Mouse (Mus musculus): ENCODE results near the gene Pik3ca. TPM values are rescaled to one million over a fixed set of nuclear protein-coding genes. Genes with fewer than 3 reads are reported as not detected.

Gene Pik3ca
- polyA plus RNA-seq, 1 experiment: 8.6 TPM

GRCm38 (mm10) chr3:32437297-32437696 lies 39.8 kb downstream of the Pik3ca start:
- H3K79me3 ChIP-seq (ENCODE audit: low read depth): peaks cover 19% of the 10 kb centered on the region
- peaks cover 48% of the 10 kb centered on the region for H3K36me3 ChIP-seq (ENCODE audit: control insufficient read depth, insufficient read depth)
- no peak overlapping the region for H3ac ChIP-seq (ENCODE audit: control insufficient read depth, insufficient read length, low read depth)
- peaks cover 38% of the 10 kb centered on the region for H3K79me2 ChIP-seq (ENCODE audit: control insufficient read depth, insufficient read depth)
- H3K4me3 ChIP-seq (ENCODE audit: insufficient read depth, poor library complexity, severe bottlenecking): no peak overlapping the region
- no peak for TF ChIP-seq FOSL1 (IDR thresholded peaks at IDR 0.05; ENCODE audit: insufficient read depth, low read length, poor library complexity, severe bottlenecking)
- no peak for TF ChIP-seq MAX (IDR thresholded peaks at IDR 0.05)
- TF ChIP-seq CTCF (IDR thresholded peaks at IDR 0.05; ENCODE audit: control insufficient read depth, insufficient read depth, insufficient read length): no peak
- no peak for TF ChIP-seq MYOG (IDR thresholded peaks at IDR 0.05; ENCODE audit: control insufficient read depth, extremely low read depth, insufficient read length)
- H3K27me3 ChIP-seq (ENCODE audit: control insufficient read depth, insufficient read depth, insufficient read length): no peaks in the 10 kb centered on the region

- H3K79me3 ChIP-seq (ENCODE audit: low read depth): peaks cover 19% of the 10 kb centered on the region
- H3ac ChIP-seq (ENCODE audit: control insufficient read depth, insufficient read length, low read depth): no peak overlapping the region
- H3K79me2 ChIP-seq (ENCODE audit: control insufficient read depth, insufficient read depth): peaks cover 33% of the 10 kb centered on the region
- H3K36me3 ChIP-seq (ENCODE audit: control insufficient read depth, insufficient read depth): peaks cover 50% of the 10 kb centered on the region
- TF ChIP-seq MYOD1 (IDR thresholded peaks at IDR 0.05; ENCODE audit: control insufficient read depth, insufficient read length, low read depth) (no peak), FOSL1 (IDR thresholded peaks at IDR 0.05; ENCODE audit: insufficient read depth, low read length, poor library complexity, severe bottlenecking) (no peak), CTCF (IDR thresholded peaks at IDR 0.05; ENCODE audit: control insufficient read depth, insufficient read depth, insufficient read length) (no peak), MAX (IDR thresholded peaks at IDR 0.05) (no peak), USF1 (IDR thresholded peaks at IDR 0.05; ENCODE audit: low read depth) (no peak)
- H3K27me3 ChIP-seq (ENCODE audit: control insufficient read depth, insufficient read depth, insufficient read length): no peaks in the 10 kb centered on the region
- no peak overlapping the region for H3K4me3 ChIP-seq (ENCODE audit: insufficient read depth, poor library complexity, severe bottlenecking)
These were observed 40.3 kb downstream of the Pik3ca start for GRCm38 (mm10) chr3:32437820-32438219.

DNA sequence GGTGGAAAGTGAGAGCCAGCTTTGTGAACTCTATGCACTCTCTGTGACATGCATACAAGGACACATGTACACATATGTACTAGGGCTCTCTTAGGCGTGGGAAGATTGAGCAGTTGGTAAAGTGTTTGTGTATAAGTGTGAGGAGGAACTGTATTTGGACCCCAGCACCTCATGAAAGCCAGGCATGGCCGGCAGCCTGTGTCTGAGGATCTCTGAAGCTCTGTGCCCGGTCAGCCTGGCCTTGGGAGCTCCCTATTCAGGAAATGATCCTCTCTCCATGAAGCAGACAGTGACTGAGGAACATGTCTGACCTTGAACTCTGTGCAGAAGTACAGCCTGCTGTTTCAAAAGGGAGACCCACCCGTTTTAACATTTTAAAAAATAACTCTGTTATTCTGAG lies 41.2 kb downstream of the Pik3ca start:
- H3K79me3 ChIP-seq (ENCODE audit: low read depth): peaks cover 13% of the 10 kb centered on the region
- peaks cover 24% of the 10 kb centered on the region for H3K79me2 ChIP-seq (ENCODE audit: control insufficient read depth, insufficient read depth)
- no peak for TF ChIP-seq MYOG (IDR thresholded peaks at IDR 0.05; ENCODE audit: control insufficient read depth, extremely low read depth, insufficient read length)
- TF ChIP-seq MYOD1 (IDR thresholded peaks at IDR 0.05; ENCODE audit: control insufficient read depth, insufficient read length, low read depth): no peak
- no peak for TF ChIP-seq USF1 (IDR thresholded peaks at IDR 0.05; ENCODE audit: low read depth)
- TF ChIP-seq CTCF (IDR thresholded peaks at IDR 0.05; ENCODE audit: control insufficient read depth, insufficient read depth, insufficient read length): no peak
- no peak for TF ChIP-seq CEBPB (IDR thresholded peaks at IDR 0.05; ENCODE audit: low read depth)
- TF ChIP-seq MAX (IDR thresholded peaks at IDR 0.05): no peak
- TF ChIP-seq FOSL1 (IDR thresholded peaks at IDR 0.05; ENCODE audit: insufficient read depth, low read length, poor library complexity, severe bottlenecking): no peak
- H3ac ChIP-seq (ENCODE audit: control insufficient read depth, insufficient read length, low read depth): no peak overlapping the region
- H3K27me3 ChIP-seq (ENCODE audit: control insufficient read depth, insufficient read depth, insufficient read length): no peaks in the 10 kb centered on the region
- H3K36me3 ChIP-seq (ENCODE audit: control insufficient read depth, insufficient read depth): peaks cover 55% of the 10 kb centered on the region
- no peak overlapping the region for H3K4me3 ChIP-seq (ENCODE audit: insufficient read depth, poor library complexity, severe bottlenecking)

GRCm38 (mm10) chr3:32441710-32442109 lies 44.2 kb downstream of the Pik3ca start:
- Histone ChIP-seq H3K27me3 (ENCODE audit: control insufficient read depth, insufficient read depth, insufficient read length) (no peaks in the 10 kb centered on the region), H3K4me3 (ENCODE audit: insufficient read depth, poor library complexity, severe bottlenecking) (no peak overlapping the region), H3K79me3 (ENCODE audit: low read depth) (no peaks in the 10 kb centered on the region), H3K36me3 (ENCODE audit: control insufficient read depth, insufficient read depth) (peaks cover 79% of the 10 kb centered on the region), H3K79me2 (ENCODE audit: control insufficient read depth, insufficient read depth) (no peaks in the 10 kb centered on the region), H3ac (ENCODE audit: control insufficient read depth, insufficient read length, low read depth) (no peak overlapping the region)
- TF ChIP-seq FOSL1 (IDR thresholded peaks at IDR 0.05; ENCODE audit: insufficient read depth, low read length, poor library complexity, severe bottlenecking): no peak
- TF ChIP-seq MYOG (IDR thresholded peaks at IDR 0.05; ENCODE audit: control insufficient read depth, extremely low read depth, insufficient read length): no peak
- no peak for TF ChIP-seq CEBPB (IDR thresholded peaks at IDR 0.05; ENCODE audit: low read depth)
- no peak for TF ChIP-seq MYOD1 (IDR thresholded peaks at IDR 0.05; ENCODE audit: control insufficient read depth, insufficient read length, low read depth)
- no peak for TF ChIP-seq USF1 (IDR thresholded peaks at IDR 0.05; ENCODE audit: low read depth)
- TF ChIP-seq MAX (IDR thresholded peaks at IDR 0.05): no peak
- TF ChIP-seq CTCF (IDR thresholded peaks at IDR 0.05; ENCODE audit: control insufficient read depth, insufficient read depth, insufficient read length): no peak

DNA sequence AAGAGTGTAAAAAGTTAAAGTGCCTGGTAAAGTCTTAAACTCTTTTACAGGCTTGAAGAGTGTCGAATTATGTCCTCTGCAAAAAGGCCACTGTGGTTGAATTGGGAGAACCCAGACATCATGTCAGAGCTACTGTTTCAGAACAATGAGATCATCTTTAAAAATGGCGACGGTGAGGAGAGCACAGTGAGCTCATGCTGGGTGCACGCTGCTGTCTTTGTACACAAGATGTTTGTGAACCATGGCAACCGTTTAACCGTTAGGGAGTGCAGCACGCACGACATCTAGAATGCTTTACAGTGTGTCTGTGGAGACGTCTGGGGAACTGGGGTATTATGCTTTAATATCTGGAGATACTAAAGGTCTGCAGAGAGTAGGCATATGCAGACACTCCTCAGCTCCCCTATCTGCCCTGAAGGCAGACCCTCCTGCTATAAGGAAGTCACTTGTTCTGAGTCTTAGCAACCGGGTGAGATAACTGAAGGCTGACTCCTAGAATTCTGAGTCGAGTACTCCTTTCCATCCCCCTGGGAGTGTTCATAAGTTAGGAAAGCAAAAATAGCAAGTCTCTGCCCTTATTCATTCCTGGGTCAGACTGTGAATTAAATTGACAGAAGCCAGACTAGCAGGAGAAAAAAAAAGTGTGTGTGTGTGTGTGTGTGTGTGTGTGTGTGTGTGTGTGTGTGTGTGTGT lies 57.0 kb downstream of the Pik3ca start:
- no peaks in the 10 kb centered on the region for H3K79me2 ChIP-seq (ENCODE audit: control insufficient read depth, insufficient read depth)
- TF ChIP-seq MYOD1 (IDR thresholded peaks at IDR 0.05; ENCODE audit: control insufficient read depth, insufficient read length, low read depth) (no peak), USF1 (IDR thresholded peaks at IDR 0.05; ENCODE audit: low read depth) (no peak), CEBPB (IDR thresholded peaks at IDR 0.05; ENCODE audit: low read depth) (no peak), MYOG (IDR thresholded peaks at IDR 0.05; ENCODE audit: control insufficient read depth, extremely low read depth, insufficient read length) (no peak), CTCF (IDR thresholded peaks at IDR 0.05; ENCODE audit: control insufficient read depth, insufficient read depth, insufficient read length) (no peak)
- H3K79me3 ChIP-seq (ENCODE audit: low read depth): no peaks in the 10 kb centered on the region
- no peaks in the 10 kb centered on the region for H3K27me3 ChIP-seq (ENCODE audit: control insufficient read depth, insufficient read depth, insufficient read length)
- H3ac ChIP-seq (ENCODE audit: control insufficient read depth, insufficient read length, low read depth): no peak overlapping the region
- H3K36me3 ChIP-seq (ENCODE audit: control insufficient read depth, insufficient read depth): peaks cover 48% of the 10 kb centered on the region
- H3K4me3 ChIP-seq (ENCODE audit: insufficient read depth, poor library complexity, severe bottlenecking): no peak overlapping the region

GRCm38 (mm10) chr3:32459777-32460176 lies 62.3 kb downstream of the Pik3ca start:
- Histone ChIP-seq H3K36me3 (ENCODE audit: control insufficient read depth, insufficient read depth) (peaks cover 62% of the 10 kb centered on the region), H3K27me3 (ENCODE audit: control insufficient read depth, insufficient read depth, insufficient read length) (no peaks in the 10 kb centered on the region), H3ac (ENCODE audit: control insufficient read depth, insufficient read length, low read depth) (no peak overlapping the region), H3K4me3 (ENCODE audit: insufficient read depth, poor library complexity, severe bottlenecking) (no peak overlapping the region), H3K79me2 (ENCODE audit: control insufficient read depth, insufficient read depth) (no peaks in the 10 kb centered on the region), H3K79me3 (ENCODE audit: low read depth) (no peaks in the 10 kb centered on the region)
- peak; percentile 53 for TF ChIP-seq CTCF (IDR thresholded peaks at IDR 0.05; ENCODE audit: control insufficient read depth, insufficient read depth, insufficient read length)
- TF ChIP-seq MYOD1 (IDR thresholded peaks at IDR 0.05; ENCODE audit: control insufficient read depth, insufficient read length, low read depth): no peak
